Mouse (Mus musculus) lung, postnatal 4 days (tissue): ENCODE results near the gene Kcnma1.
A peak's percentile ranks its signal among the peaks of the same experiment; 100 is the strongest.

Experiments used
- DNase-seq, 2 experiments: peaks; one replicate each; pipeline ENCODE4 v3.0.0; 2021

The Kcnma1 gene

DNA sequence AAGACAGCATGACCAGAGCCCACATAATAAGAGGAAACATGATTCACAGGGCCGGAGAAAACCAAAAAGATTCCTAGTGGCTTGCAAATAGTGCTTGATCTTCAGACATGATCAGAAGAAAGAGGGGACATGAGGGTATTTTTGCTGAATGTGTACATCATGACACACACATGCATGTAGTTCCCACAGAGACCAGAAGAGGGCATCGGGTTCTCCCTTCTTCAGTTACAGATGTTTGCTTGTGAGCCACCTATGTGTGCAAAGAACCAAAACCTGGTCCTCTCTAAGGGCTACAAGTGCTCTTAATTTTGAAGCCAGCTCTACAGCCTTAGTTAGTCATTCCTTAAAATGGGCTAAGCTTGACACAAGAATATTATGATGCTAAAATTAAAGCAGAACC lies 334.9 kb downstream of the Kcnma1 start:
- peak in 1 of 2 experiments; percentile 7 for DNase-seq

DNA sequence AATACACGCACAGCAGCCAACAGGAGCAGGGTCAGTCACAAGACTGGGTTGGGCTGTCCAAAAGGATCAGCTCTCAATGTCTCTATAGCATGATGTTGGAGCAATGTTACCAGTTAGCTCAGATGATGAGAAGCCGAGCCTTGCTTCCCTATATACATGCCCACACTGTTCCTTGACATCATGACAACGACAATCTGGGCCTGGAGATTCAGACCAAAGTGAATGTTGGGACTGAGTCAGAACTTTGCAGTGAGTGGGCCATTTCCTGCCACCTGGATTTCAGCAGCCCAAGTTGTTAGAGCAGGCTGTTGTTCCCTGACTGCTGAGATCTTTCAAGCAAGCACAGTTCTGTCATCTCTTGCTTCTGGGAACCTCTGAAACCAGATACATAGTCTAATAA lies 347.9 kb downstream of the Kcnma1 start:
- DNase-seq = no peak

DNA sequence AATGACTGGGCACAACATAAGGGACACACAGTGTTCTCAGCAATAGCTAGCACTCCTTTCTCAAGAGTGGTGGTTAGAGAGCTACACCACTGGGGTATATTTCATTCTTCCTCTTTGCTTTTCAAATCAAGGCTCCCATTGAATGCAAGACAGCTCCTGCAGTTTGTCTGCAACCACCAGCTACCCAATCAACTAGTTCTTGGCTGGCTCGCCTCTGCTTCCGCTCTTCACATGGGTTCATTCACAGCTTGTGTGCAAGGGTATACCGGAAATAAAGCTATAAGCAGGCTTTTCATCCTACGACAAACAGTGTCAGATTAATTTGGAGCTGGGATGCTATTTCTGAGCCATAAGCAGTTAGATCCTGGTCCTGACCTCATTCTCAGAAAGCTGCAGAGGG lies 362.6 kb downstream of the Kcnma1 start:
- DNase-seq = peak; percentile 13 to 43

DNA sequence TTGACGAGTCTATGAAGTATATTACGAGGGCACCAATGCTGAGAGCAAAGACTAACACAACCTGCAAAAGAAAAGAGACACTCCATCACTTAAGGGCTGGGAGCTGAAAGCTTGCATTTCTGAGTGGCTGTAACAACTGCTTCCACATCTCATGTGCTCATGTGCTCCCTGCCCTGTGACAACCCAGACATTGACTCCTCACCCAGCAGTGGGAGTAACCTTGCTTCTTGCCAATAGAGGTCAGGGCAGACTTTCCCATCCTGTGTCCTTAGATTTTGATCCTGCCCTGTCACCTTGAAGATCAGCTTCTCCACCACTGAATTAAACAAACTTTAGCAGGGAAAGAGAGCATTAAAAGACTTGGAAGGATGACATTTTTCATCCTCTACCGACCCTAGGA lies 364.2 kb downstream of the Kcnma1 start:
- no peak for DNase-seq

DNA sequence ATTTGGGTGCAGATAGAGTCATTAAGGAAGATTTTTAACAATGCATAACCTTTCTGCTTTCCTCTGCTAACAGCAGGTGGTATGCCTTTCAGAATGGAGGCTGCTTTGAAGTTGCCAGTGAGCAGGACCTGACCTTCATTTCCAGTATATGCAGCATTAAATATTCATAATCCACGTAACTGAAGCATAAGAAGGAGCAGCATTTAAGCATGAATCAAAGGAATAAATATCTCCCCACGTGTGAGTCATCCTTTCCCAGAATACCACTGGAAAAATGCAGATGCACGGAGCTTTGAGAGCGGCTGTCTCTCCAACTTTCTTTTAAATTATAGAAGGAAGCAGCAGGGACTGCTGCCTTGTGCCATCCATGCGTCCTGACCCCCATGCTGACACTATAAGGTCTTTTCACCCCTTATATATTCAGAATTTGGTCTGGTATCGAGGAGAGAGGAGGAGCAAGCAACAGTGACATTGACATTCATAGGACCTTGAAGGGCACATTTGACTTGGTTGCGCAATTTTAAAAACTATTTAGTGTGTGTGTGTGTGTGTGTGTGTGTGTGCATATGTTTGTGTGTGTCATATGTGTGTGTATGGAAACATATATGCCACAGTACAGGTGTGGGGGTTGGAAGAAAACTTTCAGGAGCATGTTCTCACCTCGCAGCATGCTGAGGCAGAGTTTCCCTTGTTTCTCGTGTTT lies 368.8 kb downstream of the Kcnma1 start:
- DNase-seq = no peak

DNA sequence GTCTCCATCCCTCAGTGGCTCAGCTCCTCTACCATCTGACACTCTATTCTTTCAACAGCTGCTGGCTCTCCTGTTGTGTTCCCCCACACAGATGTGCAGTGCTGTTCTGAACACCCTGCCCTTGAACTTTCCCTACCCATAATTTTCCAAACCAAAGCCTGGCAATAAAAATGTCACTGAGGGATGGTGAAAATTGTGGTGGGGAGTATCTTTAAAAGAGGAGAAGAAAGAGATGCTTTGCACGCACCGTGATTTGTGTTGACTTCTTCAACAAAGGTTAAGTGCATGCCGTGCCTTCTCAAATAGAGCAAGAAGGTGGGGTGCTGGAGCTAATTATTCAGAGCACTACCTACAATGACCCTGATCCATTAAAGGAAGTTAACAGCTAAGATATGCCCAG lies 371.1 kb downstream of the Kcnma1 start:
- no peak for DNase-seq

DNA sequence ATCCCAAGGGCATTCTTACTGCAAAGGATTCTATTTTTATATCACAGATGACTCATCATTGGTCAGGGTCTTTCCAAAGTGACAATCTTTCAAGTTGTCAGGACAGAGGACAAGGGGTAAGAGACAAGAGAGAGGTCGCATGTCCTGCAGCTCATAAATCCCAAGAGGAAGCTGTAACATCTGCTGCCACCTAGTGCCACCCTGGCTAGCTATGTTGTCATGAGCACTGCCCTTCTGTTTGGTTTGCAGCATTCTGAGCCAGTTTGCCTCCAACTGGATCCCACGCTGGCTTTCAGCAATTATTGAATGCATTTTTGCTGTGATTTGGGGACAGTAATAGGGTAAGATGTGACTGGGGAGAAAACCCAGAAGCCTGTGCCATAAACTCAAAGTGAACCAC lies 373.6 kb downstream of the Kcnma1 start:
- DNase-seq = no peak

DNA sequence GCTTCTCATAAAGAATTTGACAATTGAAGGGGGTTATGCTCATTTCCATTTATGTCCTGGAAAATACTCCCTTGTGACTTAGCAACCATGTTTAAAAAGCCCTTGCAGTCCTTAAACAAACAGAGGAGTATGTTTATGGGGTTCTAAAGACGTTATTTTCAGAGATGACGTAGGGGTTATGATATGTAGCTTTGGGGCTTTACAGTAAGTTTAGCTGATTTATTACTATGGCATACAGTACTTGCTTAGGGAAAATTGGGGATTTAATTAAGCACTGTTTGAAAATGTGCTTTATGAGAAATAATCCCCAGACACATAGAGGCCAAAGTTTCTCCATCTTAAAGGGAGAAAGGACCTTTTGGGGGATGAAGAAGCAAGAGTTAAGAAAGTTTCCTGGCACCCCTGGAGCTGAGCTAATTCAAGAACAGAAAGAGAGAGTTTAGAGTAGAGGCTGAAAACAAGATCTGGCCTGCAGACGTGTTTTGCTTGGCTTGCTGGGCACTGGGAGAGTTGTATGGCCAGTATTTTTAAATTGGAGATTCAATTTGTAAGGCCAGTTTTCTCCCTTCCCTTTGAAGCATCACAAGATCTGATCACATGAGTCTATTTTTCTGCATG lies 376.1 kb downstream of the Kcnma1 start:
- no peak for DNase-seq

DNA sequence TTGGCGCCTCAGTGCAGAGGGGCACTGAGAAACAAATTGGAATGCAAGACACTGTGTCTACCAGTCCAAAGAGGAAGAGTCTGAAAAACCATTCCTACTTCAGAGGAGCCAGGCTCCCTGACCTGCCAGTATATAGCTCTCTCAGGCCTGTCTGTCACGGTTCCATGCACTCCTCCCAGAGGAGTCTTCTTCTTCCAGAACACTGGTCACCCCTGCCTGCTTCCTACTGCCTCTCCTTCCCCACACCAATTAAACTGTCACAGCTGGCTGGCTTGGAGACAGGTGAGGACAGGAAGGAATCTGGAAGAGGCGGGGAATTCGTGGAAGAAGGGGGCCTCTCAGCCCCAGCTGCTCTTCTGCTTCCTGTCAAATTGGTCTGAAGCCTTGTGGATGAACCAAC lies 378.4 kb downstream of the Kcnma1 start:
- DNase-seq = no peak

DNA sequence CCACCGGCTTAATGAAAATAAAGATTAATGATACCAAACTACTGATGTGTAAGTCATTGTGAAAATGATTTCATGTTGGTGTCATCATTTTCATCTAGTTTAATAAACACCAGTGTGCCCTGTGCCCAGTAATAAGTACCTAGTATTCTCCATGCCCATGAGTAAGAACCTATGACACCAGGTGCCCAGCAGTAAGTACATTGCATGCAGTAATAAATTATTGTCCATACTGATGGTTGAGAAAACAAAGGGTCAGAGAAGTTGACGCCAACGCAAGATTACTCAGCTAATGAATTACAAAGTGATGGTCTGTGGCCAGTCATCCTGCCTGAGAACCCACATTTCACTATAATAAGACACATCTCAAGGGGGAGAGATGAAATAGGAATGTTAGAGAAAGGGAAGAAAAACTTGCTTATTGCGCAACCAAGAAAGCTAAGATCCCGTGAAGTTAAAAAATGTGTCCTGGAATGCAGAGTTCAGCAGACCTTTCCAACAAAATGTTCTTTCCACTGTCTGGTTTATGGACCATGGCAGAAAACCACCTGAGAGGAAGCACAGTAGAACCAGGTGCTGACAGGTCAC lies 381.2 kb downstream of the Kcnma1 start:
- DNase-seq = no peak

DNA sequence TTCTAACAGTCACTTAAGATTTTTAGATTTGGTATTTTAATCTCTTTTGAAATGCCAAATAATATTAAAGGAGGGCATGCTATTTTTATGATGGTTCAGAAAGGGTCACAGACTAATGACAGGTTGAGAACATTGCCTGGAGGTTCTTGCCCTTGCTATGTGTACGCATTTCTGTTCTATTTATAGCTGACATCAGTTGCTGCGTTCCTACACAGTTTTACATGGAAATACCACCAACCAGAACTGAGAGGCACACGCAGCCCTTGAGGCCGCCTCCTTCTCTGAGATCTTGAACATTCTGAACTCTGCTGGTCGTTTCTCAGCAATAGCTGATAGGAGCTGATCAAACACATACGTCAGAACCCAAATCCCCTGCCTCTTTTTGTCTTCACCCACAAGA lies 387.4 kb downstream of the Kcnma1 start:
- DNase-seq = no peak

DNA sequence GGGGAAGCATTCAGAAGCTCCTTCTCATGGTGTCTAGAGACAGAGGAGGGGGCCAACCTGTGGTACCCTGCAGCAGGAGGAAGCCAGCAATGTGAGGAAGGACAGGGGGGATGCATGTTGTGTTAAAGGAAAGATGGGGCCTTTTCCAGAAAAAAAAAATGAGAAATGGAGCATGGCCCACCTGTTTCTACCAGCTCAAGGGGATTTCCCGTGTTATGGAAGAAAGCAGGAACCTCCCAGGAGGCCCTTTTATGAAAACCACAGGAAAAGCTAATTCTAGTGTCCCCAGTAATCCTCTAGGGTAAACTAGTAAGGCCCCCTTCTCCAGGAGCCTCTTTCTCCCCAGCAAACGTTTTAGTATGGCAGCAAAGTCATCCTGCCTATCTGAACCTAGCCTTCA lies 388.2 kb downstream of the Kcnma1 start:
- no peak for DNase-seq

DNA sequence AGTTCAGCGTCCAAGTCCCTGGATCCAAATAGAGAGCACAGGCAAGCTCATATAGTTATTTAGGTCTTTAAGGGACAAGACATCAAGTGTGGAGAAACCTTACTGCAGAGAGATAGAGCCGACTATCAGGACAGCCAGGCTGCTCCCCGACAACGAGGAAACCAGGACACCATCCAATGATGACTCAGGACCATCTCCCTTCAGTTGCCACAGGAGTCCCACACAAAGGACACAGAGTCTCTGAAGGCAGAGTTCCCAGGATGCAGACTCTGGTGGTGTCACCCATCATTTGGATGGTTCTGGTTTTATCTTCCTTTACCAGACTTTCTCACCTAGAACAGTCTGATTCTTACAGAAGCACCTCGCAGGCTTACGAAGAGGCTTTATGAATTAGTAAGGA lies 388.9 kb downstream of the Kcnma1 start:
- DNase-seq = no peak

DNA sequence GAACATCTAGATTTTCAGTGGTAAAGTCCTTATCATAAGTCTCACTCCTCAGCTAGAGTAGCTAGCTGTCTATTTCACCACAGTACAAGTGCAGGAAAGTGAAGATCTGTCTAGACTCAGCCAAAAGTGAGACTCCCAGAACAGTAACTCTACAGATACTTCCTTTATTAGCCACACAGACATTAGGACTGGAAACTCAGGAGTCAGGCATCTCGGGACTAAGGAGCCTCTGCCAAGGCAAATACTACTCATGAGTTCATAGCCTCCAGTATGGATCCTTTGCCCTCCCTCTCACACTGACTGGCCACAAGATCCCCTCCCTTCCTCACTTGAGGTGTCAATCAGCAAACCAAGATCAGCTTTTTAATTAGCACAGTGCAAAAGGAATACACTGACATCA lies 389.8 kb downstream of the Kcnma1 start:
- DNase-seq = no peak

DNA sequence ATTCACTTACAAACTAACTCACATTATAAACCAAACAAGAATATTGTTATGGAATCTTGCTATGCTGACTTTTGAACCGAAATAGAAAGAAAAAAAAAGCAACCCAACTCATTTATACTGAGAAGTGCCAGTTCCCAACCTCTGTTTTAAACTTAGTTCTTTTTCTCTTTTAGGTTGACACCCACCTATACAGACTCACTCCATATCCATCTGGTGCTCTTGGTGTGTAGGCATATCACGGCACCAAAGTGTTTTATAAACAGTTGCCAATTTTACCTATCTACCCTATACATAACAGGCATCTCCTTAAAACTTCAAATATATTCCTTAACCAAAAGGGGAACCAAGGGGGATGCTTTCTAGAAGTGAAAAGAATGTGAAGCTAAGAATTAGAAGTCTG lies 393.6 kb downstream of the Kcnma1 start:
- DNase-seq = no peak

DNA sequence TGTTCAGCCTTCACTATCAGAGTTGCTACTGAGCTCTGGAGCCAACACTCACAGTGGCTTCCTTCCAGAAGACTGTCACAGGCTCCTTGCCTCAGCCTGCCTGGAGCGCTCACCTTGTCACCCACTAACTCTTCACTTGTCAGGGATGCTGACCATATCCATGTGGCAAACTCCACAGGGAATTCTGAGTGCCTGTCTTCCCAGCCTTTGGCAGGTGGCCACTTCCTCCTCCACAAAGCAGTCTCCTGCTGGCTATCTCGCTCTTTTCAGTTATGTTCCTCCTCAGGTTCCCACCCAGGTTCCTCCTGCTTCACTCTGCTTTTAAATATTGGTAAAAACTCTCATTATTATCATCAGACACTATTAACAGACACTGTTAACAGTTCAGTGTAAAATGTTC lies 395.3 kb downstream of the Kcnma1 start:
- DNase-seq = peak in 1 of 2 experiments; percentile 23

DNA sequence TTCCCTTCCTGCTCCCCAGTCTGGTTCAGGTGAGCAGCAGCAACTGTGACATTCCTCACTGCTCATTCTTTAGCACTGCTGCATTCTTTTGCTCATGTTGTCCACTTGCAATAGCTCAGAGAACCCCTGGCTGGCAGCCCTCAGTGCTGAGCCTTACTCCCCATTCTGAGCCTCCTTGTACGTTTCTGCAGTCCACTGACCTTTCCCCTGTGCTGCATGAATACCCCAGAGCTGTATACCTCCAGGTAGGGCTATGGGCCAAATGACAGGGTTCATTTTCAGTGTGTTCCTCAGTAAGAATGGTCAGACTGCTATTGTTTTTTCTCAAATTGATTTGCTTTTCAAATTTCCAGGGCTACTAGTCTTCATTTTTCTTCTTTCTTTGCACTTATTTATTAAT lies 396.2 kb downstream of the Kcnma1 start:
- DNase-seq = no peak

DNA sequence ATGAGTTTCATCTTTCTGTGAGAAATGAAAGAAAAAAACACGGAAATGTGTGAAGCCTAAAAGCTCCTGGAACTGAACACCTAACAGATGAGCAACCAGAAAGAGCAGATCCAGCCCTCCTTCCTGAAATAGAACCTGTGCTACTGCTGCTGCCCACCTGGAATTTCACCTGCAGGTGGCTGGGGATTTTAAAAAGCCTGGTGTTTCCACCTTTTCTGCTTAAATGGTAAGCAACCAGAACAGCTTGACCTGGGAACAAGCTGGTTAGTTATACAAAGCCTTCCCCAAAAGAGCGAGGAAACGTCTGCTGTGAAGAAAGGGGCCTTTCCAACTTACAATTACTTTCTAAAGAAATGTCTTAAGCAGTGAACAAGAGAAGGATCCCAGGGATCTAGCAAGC lies 404.2 kb downstream of the Kcnma1 start:
- no peak for DNase-seq

DNA sequence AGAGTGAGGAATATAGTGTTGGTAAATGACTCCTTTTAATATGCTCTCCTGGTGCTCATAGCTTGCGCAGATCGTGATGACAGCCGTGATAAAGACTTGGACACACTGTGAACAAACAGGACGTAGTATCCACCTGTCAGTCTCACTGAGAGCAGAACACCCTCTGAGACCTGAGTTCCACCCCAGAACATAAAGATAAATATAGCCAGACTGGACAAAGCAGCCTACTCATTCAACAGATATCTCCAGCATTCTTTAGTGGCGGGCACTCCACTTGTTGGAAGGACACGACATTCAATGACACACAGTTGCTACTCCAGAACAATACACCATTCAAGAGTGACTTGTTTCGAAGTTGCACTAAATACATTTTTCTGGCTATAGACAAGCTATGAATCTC lies 408.6 kb downstream of the Kcnma1 start:
- DNase-seq = no peak

DNA sequence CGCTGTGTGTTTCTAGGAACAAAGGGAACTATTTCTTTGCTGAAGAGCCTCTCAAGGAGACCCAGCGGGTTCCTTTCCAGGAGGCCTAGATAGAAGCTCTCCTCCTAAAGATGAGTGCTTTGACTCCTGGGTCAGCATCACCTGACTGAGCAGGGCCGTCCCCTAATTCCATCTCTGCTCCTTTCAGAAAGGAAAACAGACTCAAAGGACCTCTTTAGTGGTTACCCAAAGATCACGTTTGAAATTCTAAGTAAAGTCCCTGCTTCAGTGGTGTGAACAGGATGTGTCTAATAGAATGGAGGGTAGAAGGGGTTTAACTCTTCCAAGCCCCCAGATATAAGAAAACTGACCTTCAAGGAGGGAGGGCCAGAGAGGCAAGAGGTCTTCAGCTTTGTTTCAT lies 411.4 kb downstream of the Kcnma1 start:
- no peak for DNase-seq

DNA sequence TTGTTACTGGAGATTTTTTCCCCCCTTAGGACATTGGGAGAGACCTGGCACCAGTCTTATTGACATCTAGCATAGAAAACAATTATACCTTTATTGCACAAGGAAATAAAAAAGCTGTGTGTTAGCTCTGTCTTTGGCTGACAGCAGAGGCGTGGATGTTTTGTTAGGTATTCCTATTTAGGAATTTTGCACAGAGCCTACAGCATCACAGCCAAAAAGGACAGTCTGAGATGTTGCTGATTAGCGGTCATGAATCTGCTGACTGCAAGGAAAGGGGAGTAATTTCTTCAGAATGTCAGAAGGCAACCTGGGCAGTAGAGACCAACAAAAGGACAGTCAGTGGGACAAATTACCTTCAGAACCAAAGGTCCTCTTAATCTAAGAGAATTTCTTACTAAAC lies 412.2 kb downstream of the Kcnma1 start:
- no peak for DNase-seq

DNA sequence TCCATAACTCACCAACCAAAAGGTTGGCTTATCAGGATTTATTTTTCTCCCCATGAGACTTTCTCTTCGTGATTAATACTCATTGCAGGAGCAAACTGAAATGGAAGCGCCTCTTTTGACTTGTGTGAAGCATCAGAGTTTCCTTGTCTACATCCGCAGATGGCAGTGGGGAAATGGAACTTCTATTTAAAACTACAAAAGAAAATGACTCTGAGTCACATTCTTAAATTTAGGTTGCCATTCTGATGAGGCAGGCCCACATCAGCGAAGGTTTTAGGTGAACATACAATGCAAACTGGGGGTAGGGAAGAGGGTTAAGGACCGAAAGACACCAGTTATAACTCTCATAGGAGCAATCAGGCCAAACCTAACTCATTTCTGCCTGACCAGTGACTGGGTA lies 419.7 kb downstream of the Kcnma1 start:
- no peak for DNase-seq

DNA sequence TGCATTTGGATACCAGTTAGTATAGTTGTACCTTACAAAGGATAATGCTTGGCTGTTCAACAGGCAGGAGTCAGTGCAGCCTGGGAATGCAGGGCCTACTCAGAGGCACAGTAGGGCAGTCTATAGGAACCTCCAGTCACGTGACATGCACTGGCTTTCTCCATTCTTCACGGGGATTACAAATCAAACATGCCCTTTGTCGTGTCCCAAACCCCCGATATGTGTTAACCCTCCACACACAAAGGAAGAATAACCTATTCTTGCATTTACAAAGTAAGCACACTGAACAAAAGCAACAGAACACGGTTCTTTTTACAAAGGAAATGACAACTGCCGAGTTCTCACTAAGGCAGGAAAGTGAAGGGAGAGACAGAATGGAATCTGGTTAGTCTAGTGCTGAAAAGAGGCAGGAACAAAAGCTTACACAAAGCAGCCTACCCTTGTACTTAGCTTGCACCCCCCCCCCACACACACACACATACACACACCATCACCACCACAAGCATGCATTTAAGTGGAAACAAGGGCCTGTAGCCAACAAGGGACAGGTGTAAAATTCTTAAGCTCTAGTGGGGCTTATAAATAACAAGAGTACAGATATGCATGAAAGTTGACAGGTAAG lies 421.4 kb downstream of the Kcnma1 start:
- DNase-seq = no peak

DNA sequence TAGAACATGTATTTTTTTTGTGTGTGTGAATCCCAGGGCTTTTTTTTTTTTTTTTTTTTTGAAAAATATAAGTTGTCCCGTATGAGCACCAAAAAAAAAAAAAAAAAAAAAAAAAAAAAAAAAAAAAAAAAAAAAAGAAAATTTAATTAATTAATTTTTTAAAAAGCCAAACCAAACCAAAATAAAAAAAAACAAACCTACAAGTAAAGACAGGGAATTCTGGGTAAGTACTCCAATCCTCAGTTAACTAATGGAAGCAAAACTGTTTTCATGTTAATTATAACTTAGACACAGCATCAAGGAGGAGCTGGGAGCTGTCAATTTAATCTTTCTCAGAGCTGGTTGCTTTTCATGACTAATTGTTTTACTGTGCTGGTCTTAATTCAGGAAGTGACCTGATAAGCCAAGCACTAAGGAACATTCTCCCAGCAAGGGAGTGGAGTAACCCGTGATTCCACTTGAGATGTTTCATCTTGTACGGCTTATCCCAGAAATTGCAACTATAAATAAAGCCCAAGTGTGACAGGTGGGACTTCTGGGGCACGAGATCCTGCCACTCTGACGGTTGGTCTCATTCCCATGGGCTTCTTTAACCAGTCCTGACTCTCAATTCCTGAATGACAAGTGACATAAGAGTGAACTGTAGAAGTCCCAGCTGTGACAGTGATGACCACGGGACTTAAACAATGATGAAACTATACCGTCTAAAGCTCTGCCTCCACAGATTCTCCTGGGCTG lies 424.4 kb downstream of the Kcnma1 start:
- no peak for DNase-seq
